Mouse (Mus musculus): Measurements from ENCODE around the gene Palm2.

DNA sequence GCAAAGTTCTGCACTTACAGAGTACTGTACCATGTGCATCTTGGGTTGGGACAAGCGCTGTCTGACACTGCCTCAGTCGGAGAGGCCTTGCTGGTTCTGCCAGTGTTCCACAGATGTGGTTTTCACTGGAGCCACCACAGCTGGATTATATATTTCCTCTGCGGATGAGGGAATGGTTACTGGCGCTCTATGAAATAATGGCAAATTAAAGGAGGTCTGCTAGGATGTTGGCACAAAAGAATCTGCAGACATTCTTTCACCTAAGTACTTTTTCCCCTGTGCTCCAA is 135.0 kb downstream of the Palm2 start:
- no peak for TF ChIP-seq CTCF (conservative IDR thresholded peaks at IDR 0.05; ENCODE audit: low read length)
- TF ChIP-seq NANOG (IDR thresholded peaks at IDR 0.05; ENCODE audit: borderline replicate concordance, low read length): no peak

Data from E14TG2a.4 (cell line).